Mouse (Mus musculus): Measurements from ENCODE around the gene Igsf1. TPM values are rescaled to one million over a fixed set of nuclear protein-coding genes. Genes with fewer than 3 reads are reported as not detected.

Gene Igsf1
- total RNA-seq (2023), result not detected

DNA sequence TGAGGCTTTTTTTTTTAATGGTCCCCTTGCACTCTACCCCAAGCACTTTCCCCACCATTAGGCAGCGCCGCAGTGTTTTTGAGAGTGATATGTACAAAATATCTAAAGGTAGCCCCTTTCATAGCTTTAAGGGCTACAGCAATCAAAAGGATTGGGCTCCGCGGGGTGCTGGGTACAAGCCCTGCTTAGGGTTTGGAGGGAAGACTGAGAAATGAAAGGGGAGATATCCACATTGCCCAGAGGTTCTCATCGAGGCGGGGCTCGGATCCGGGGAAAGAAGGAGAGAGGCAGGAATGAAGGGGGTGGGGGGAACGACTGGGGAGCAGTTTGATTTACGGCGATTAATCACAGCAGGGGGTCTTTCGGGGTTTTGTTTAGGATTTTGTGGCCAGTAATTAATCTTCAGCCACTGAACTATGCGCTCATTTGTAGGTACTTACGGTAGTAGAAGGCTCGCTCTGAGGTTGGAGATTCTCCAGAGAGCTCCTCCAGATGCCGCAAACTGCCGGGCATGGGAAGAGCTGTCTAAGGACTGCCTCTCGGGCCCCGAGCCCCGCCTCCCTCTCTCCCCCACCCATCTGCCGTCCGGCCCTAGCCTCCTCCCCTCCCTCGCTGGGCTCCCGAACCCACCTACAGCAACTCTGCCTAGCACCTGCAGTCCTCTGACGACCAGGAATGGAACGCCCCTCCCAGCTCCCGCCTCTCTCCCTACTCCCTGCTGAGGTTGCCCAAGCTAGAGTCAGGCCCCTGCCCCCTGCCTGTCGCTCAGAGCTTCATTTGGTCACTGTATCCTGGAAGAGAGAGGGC is at the start of gene Igsf1:
Gene Igsf1, minus strand, starts transcription at position 537 of the 807 bp plus-strand sequence.

GRCm38 (mm10) chrX:49734959-49735358 is 62.6 kb downstream of the Igsf1 start, which contains the start of gene Olfr1321:
Olfr1321 (minus strand) TSS chrX:49735059.

Other genes with a start within 250 kb of the Igsf1 start
- not detected for gene Olfr1320, start 125.4 kb downstream of the Igsf1 start, total RNA-seq (2023)
- gene Olfr1321, start 62.7 kb downstream of the Igsf1 start, total RNA-seq (2023), result not detected
- gene Olfr1322, start 93.7 kb upstream of the Igsf1 start, total RNA-seq (2023), result not detected
- not detected for gene Olfr1323, start 221.6 kb upstream of the Igsf1 start, total RNA-seq (2023)

Measured in CD4-positive naive resting alpha-beta T cell, adult 76 days (primary cell).